Mouse (Mus musculus): ENCODE data around the gene Epha8. TPM values are rescaled to one million over a fixed set of nuclear protein-coding genes. Genes with fewer than 3 reads are reported as not detected.

Epha8 gene
- total RNA-seq, 4 experiments from 2014 or later = 0.23 to 0.86 (median 0.59) TPM

DNA sequence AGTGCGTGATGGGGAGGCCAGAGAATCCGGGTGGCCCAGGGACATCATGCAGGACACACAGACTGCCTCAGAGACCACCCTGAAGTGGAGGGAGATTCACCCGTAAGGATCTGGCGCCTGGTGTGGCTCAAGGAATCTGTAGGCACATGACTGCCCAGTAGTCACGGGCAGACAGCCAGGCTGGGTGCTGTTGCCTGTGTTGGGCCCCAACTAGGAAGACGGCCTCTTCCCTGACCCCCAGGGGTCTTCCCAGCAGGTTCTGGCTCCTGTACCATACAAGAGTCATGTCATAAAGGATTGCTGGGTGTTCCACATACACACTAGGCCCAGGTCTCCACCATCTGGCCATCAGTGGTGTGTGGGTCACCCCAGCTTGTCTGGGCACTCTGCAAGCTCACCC is 2.1 kb downstream of the Epha8 start:
- no peak for DNase-seq

DNA sequence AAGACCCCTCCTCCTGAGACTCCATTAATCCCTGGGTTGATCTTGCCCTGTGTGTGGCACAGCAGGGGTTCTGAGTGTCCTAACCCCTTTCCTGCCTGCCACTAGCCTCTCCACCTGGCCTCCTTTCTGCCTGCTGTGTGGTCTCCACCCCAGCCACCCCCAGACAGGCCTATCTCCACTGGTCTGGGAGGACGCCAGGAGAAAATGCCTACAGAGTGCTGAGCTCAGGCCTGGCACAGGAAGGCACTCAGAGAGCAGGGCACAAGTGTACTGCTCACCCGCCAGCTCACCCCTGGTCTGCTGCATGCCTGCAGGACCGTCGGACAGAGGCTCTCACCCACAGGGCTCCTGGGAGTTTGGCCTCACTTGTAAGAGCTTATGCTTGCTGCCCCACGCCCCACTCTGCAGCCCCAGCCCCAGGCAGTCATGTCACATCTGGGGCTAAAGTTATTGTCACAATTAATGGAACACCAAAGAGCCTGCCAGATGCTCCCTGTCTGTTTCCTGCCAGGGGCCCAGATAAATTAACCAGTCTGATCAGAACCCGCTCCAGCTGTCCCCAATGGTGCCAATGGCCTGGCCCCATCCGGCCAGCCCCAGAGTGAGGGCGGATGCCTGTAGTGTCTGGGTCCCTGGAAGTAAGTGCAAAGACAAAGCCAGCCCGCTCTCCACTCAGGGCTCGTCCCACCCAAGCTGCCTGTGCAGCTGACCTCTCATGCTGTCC is 7.2 kb downstream of the Epha8 start:
- no peak for DNase-seq

DNA sequence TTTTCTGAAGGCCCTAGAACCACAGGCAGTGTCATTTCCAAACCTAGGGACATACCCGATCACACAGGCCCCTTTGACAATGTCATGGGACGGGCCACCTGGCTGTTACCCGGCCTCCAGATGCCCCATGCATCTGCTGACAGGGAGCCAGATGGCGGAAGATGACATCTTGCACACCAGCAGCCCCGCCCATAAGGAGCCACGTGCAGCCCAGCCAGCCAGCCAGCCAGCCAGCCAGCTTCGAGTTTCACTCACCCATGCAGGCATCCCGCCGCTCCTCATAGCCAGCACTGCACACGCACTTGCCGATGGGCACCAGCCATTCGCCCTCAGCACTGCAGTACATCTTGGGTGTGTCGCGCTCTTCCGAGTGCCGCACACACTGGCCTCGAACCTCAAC is 11.2 kb downstream of the Epha8 start:
- no peak for DNase-seq

DNA sequence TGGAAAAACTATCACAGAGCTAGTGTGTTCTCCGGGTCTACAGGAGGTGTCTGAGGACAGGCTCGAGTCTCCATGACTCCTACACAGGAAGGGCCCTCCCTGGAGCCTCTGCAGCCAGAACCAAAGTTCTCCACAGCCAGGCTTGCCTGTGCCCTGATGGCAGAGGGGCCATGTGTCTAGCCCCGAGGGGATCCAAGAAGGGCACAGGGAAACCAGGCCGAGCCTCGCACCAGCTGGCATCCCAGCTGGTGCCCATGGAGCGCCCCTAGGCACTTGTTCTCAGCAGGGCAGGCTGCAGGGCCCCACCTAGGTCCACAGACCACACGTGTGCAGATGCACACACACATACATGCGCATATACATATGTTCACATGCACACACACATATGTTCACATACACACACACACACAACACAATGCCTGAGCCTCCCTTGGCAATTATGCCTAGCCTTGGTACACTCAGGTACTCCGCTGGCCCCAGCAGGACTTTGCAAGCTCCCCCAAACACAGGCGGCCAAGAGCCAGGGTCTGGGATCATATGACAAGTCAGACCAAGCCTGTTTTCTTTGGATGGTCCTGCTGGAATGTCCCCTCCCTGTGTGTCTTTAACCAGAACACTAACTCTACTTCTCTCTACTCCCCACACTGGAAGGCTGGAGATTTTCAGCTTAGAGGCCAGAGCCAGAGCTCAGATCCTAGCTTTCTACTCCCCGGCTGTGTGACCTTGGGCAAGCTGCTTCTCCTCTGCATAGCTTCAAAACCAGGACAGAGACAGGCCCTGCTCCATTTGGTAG is 11.9 kb downstream of the Epha8 start:
- no peak for DNase-seq

DNA sequence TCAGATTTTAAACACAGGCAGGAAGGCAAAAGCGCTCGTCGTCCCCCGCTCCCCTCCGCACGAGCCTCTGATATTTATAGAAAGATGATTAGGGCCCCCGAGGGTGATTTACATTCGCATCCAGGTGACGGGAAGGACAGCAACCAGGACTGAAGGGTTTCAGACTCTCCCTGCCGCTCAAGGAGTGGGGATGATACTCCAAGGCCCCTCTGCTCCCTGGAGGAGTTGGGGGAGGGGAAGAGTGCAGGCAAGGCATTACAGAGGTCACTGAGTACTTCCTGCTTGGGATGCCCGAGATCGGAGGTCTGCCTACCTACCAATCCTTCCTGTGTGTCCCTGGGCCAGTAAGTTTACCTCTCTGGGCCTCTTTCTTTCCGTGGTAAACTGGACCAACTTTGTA is 13.4 kb downstream of the Epha8 start:
- DNase-seq = no peak

DNA sequence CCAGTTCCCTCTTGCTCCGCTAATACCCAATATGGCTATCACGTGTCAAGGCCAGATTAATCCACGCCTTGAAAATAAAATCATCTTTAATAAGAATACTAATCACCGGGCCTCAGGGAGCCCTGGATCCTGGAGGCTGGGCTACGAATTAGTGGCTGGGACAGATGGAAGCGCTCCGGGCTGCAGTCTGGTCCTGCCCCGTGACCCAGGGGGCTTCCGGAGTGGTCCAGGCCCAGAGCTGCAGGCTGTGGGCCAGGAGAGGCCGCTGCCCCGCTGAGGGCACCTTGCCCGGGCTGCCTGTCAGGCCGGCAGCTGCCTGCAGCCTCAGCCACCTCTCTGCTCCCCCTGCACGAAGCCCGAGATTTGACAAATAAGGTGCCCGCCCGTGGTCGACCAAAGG is 13.9 kb downstream of the Epha8 start:
- DNase-seq = no peak

DNA sequence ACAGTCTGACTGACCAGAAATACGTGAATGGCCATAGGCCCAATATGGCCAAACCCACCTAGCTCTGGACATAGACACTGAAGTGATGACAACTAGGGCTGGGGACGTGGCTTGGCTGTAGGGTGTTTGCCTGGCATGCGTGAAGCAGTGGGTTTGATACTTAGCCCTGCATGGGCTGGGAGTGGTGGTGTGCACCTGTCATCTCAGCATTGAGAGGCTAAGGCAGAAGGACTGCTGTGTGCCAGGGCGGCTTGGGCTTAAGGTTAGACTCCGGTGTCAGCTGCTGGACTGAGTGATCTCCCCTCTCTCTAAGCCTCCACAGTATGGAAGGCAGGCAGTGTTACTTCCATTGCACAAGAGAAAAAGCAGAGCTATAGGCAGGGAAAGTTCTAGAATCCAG is 18.7 kb downstream of the Epha8 start:
- DNase-seq = no peak

- no peak for DNase-seq
Observed at GRCm38 (mm10) chr4:136937344-136937743, 19.3 kb downstream of the Epha8 start.

DNA sequence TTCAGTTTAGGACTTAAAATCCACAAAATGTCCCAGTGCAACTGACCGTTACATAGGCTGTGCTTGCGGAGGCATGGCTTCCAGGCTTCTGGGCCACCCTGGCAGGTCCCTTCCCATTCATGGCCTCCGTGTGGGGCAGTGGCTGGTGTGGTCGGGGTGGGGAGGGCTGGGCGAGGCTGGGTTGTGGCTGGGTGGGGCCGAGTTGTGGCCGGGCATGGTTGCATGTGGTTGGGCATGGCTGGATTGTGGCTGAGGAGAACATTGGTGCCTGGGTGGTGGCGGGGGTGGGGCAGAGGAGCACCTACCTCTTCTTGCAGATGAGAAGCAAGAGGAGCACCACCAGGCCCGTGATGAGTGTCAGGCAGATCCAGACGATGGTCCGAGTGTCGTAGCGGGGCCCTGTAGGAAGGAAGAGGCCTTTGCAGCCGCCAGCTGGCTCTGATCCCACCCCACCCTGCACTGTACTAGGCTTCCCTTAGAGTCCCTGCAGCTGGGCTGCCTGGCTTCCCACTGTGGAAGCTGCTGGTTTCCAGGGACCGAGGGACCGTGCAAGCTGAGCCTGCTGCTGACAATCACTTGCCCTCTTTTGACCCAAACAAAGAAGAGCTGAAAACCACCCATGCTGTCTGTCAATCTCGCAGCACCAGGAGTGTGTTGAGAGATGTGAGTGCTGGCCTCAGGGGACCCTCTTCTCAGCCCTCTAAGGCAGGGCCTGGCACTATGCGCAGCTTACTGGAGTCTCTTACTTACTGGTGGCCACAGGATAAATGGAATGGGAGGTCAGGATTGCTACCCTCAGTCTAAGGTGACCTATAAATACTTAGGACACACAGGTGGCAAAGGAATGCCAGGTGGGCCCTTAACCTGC is 21.6 kb downstream of the Epha8 start:
- no peak for DNase-seq

GRCm38 (mm10) chr4:136930474-136930873 is 26.1 kb downstream of the Epha8 start:
- no peak for DNase-seq

DNA sequence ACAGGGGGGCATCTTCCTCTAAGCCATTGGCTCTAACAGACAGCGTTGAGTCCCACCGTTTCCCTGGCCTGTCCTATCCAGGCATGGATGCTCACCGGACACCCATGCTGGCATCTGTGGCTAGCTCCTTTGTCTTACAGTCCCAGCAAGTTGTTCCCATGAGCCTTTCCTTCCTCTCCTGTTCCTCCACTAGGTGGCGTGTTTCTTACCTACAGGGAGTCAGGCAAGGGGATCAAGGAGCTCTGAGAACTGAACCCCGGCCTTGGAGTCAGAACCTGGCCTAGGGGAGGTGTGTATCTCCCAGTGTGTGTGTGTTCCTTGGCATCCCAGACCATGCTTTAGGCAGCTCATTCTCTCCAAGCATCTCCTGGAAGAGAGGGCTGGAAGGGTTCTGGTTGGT is 27.7 kb downstream of the Epha8 start:
- no peak for DNase-seq

- DNase-seq = no peak
Observed at GRCm38 (mm10) chr4:136925804-136926203, 30.8 kb downstream of the Epha8 start.

GRCm38 (mm10) chr4:136924529-136924928 is 32.1 kb downstream of the Epha8 start:
- DNase-seq = peak; percentile 35

DNA sequence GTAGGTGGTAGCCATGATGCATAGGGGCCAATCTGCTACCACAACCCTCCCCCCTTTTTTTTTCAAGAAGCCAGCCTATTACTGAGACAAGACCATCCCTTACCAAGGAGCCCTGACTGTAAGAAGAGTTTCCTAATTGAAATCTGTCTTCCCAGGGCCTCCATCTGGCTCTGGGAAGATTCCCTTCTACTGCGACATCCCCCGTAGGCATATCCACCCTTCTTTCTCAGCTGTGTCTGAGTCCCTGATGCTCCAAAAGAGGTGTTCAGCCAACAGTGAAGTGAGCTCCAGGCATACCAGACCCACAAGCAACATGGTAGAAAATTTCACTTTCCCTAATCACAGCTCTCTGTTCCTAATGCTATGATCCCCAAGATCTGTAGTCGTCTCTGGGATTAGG is 37.1 kb downstream of the Epha8 start:
- DNase-seq = no peak

DNA sequence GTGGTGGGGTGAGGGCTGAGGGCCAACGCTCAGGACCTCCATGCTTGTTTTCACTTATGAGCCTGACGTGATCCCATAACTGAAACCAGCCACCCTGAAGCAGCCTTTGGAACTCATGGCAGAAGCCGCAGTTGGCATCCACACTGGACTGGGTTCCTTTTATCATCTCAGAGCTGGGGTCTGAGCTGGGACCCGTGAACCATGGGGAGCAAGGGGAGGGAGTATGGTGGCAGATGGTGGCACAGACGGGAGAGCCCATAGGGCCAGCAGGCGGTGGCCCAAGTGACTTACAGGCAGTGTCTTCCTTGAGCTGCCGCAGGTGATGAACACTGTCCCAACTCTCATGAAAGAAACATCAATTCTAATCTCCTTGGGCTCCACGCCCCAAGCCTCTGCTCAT is 37.8 kb downstream of the Epha8 start:
- DNase-seq = no peak

DNA sequence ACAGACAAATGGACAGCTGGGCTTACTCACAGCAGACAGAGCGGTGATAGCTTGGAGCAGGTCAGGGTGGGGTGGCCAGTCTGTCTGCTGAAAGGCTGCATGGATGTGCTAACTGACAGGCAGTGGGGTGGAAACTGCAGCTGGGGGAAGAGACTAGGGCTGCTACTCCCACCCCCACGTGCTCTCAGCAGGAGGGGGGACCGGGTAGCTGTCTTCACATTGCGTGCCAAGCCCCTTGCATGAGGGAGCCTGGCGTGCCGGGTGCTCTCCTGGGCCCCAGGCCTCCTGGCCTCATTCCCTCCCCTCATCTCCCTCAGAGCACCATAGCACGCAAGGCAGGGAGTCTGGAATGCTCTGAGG is 39.5 kb downstream of the Epha8 start:
- DNase-seq = no peak

- no peak for DNase-seq
Observed at GRCm38 (mm10) chr4:136916359-136917164, 40.1 kb downstream of the Epha8 start.

GRCm38 (mm10) chr4:136912841-136913240 is 43.8 kb downstream of the Epha8 start:
- no peak for DNase-seq

- DNase-seq = no peak
Observed at GRCm38 (mm10) chr4:136911804-136912203, 44.8 kb downstream of the Epha8 start.

DNA sequence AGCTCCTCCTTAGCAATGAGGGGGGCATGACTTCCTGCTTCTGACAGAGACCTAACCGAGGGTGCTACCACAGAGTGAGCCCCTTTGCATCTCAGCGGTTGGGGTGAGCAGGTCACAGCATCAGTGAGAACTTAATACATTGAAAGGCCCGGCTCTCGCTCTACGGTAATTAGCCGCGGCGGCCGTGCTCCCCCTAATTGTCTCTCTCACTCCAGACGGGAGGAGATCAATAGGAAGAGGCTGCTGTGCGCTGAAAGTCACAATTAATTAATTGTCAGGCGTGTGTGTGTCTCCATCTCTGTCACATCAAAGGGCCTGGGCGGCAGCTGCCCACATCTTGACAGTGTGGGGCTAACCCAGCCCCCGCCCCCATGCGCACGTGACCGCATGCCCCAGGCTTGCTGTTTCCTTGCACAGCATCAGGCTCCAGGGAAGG is 45.4 kb downstream of the Epha8 start:
- DNase-seq = no peak

DNA sequence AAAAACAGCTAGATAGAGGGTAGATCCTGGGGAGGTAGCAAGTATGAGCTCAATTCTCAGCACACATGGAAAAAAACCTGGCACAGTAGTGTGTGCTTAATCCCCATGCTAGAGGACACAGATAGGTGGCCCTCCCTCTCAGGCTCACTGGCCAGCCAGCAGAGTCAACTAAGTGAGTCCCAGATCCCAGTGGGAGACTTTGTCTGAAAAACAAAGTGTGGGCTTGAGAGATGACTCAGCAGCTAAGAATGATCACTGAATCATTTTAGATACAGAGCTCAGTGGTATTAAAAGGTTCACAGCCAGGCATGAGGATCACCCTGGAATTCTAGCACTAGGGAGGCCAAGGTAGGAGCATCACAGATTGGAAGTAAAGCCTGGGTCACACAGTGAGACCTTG is 48.8 kb downstream of the Epha8 start:
- no peak for DNase-seq

DNA sequence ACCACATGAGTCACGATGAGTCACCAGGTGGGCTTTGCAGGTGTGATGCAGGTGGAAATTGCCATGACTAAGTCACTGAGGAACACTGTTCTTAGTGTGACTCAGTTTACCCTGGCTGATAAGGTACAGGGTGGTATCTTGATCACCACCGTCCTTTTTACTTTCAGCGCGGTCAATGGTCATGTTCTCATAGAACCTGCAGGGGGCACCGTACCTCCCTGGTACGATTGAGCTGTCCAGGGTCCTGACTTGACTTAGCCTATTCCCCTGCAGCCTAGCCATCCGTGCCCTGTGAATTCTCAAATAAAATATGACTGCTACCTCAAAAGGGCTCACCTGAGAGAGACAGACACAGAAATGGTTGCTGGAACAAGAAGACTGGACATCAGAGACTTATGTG is 49.6 kb downstream of the Epha8 start:
- DNase-seq = no peak

Data from adrenal gland, adult 8-10 months (tissue).